Mouse (Mus musculus) spleen, adult 10 weeks (tissue): ENCODE results near the gene Arhgap23. TPM values are rescaled to one million over a fixed set of nuclear protein-coding genes. Genes with fewer than 3 reads are reported as not detected.

Experiments
- polyA plus RNA-seq: library from polyadenylated mRNA; stranded (reverse); fragments of 350-450 nt; fragmentation: Illumina TruSeq; extraction: RNeasy Lipid Tissue Mini Kit (QIAGEN cat#74804); gene quantifications from one replicate; pipeline ENCODE4 v1.2.3, GENCODE M21; 2015; ENCODE audit warnings: low replicate concordance; ENCODE audit not compliant: insufficient read depth

Arhgap23 gene
- polyA plus RNA-seq, result 14.1 TPM

DNA sequence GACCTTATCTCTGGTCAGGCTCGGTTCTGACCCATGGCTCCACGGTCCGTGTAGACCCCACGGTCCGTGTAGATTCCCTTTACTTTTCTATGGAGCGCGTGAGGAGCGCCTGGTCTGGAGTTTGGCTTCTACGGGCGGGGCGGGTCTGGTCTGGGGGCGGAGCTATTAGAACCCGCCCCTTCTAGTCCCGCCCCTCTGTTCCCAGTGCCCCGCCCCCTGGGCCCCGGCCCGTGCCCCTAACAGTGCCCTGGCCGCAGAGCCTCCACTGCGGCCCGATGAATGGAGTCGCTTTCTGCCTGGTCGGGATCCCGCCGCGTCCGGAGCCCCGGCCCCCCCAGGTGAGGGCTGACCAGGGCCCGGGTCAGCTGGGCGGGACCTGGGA lies at the start of gene Arhgap23:
TSS of gene Arhgap23 (plus strand) at position 204 of the 382 bp plus-strand sequence.

DNA sequence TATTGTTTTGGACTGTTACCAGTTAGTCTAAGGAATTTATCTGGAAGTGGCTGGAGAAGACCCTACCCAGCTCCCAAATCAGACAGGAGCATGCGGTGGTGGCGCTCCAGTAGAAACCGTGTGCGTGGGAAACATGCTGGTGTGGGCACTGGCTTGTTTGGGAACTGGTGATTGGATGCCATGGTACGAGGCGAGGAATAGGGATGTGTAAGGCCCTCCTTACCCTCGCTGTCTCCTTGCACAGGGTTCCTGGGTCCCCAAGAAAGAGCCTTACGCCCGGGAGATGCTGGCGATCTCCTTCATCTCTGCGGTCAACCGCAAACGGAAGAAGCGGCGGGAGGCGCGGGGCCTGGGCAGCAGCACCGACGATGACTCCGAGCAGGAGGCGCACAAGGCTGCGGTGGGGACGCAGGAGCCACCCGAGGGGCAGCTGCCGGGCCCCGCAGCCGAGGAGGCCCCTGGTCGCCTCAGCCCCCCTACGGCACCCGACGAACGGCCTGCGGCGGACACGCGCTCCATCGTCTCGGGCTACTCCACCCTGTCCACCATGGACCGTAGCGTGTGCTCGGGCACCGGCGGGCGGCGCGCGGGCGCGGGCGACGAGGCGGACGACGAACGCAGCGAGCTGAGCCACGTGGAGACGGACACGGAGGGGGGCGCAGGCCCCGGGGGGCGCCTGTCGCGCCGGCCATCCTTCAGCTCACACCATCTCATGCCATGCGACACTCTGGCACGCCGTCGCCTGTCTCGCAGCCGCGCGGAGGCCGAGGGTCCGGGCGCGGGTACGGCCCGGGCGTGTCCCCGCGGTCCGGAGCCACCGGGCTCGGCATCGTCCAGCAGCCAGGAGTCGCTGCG lies 84.8 kb downstream of the Arhgap23 start, which contains the start of gene 4933428G20Rik:
TSS of gene 4933428G20Rik (minus strand) at position 476 of the 855 bp plus-strand sequence.

Other genes starting within 250 kb of the Arhgap23 start
- gene Kpnb1, start 227.7 kb upstream of the Arhgap23 start, polyA plus RNA-seq, result 199 TPM
- 51.2 TPM for gene Npepps, start 134.9 kb upstream of the Arhgap23 start, polyA plus RNA-seq
- gene Mrpl45, start 99.8 kb upstream of the Arhgap23 start, polyA plus RNA-seq, result 24.6 TPM
- 0.07 TPM for gene Gpr179, start 63.5 kb upstream of the Arhgap23 start, polyA plus RNA-seq
- gene Socs7, start 53.0 kb upstream of the Arhgap23 start, polyA plus RNA-seq, result 14.6 TPM
- not detected for gene 4933428G20Rik, start 84.8 kb downstream of the Arhgap23 start, polyA plus RNA-seq
- gene Srcin1, start 160.7 kb downstream of the Arhgap23 start, polyA plus RNA-seq, result 0.03 TPM
- gene Epop, start 214.2 kb downstream of the Arhgap23 start, polyA plus RNA-seq, result 1.9 TPM
- gene Mllt6, start 247.9 kb downstream of the Arhgap23 start, polyA plus RNA-seq, result 52.9 TPM